Mouse (Mus musculus): Measurements from ENCODE around the gene Usp46. TPM values are rescaled to one million over a fixed set of nuclear protein-coding genes. Genes with fewer than 3 reads are reported as not detected.

Usp46 gene
- polyA plus RNA-seq, 1 experiment, result 2.7 TPM

- no peaks in the 10 kb centered on the region for H3K27me3 ChIP-seq (ENCODE audit: control insufficient read depth, insufficient read depth, low read length)
- peaks cover 5% of the 10 kb centered on the region for H3K36me3 ChIP-seq (ENCODE audit: control insufficient read depth, insufficient read depth, low read length)
- H3K27ac ChIP-seq (ENCODE audit: insufficient read depth, low read length), result no peak overlapping the region
- DNase-seq (ENCODE audit: low read depth in 1 of 2, low spot score in 2 of 2), result no peak
- H3K4me1 ChIP-seq (ENCODE audit: control insufficient read depth, insufficient read depth, insufficient read length), result no peaks in the 10 kb centered on the region
- TF ChIP-seq POLR2A (IDR thresholded peaks at IDR 0.05; ENCODE audit: low read depth, low read length) (no peak), CTCF (IDR thresholded peaks at IDR 0.05; ENCODE audit: extremely low read depth, insufficient read depth, insufficient read length, insufficient replicate concordance) (no peak)
- H3K4me3 ChIP-seq (ENCODE audit: extremely low read depth, insufficient read depth, insufficient read length), result no peak overlapping the region
- 48% methylated on average over 9 of the region's 9 CpGs for WGBS
Measured at GRCm38 (mm10) chr5:74001743-74002142, 66.5 kb downstream of the Usp46 start.

GRCm38 (mm10) chr5:73998966-73999365 lies 69.3 kb downstream of the Usp46 start:
- Histone ChIP-seq H3K4me3 (ENCODE audit: extremely low read depth, insufficient read depth, insufficient read length) (no peak overlapping the region), H3K27me3 (ENCODE audit: control insufficient read depth, insufficient read depth, low read length) (no peaks in the 10 kb centered on the region), H3K4me1 (ENCODE audit: control insufficient read depth, insufficient read depth, insufficient read length) (no peaks in the 10 kb centered on the region), H3K36me3 (ENCODE audit: control insufficient read depth, insufficient read depth, low read length) (peaks cover 5% of the 10 kb centered on the region), H3K27ac (ENCODE audit: insufficient read depth, low read length) (no peak overlapping the region)
- no peak for DNase-seq (ENCODE audit: low read depth in 1 of 2, low spot score in 2 of 2)
- 71% methylated on average over 5 of the region's 5 CpGs for WGBS
- no peak for TF ChIP-seq POLR2A (IDR thresholded peaks at IDR 0.05; ENCODE audit: low read depth, low read length)
- no peak for TF ChIP-seq CTCF (IDR thresholded peaks at IDR 0.05; ENCODE audit: extremely low read depth, insufficient read depth, insufficient read length, insufficient replicate concordance)

- Histone ChIP-seq H3K36me3 (ENCODE audit: control insufficient read depth, insufficient read depth, low read length) (peaks cover 3% of the 10 kb centered on the region; the same call in 1 of the 2 replicates), H3K4me1 (ENCODE audit: control insufficient read depth, insufficient read depth, insufficient read length) (no peaks in the 10 kb centered on the region), H3K4me3 (ENCODE audit: extremely low read depth, insufficient read depth, insufficient read length) (no peak overlapping the region), H3K27ac (ENCODE audit: insufficient read depth, low read length) (no peak overlapping the region), H3K27me3 (ENCODE audit: control insufficient read depth, insufficient read depth, low read length) (no peaks in the 10 kb centered on the region)
- no peak for DNase-seq (ENCODE audit: low read depth in 1 of 2, low spot score in 2 of 2)
- TF ChIP-seq CTCF (IDR thresholded peaks at IDR 0.05; ENCODE audit: extremely low read depth, insufficient read depth, insufficient read length, insufficient replicate concordance), result no peak
- no peak for TF ChIP-seq POLR2A (IDR thresholded peaks at IDR 0.05; ENCODE audit: low read depth, low read length)
Measured at GRCm38 (mm10) chr5:73994850-73995249, 73.4 kb downstream of the Usp46 start.

- 0 out of 2 replicates have a peak, but pooled peaks cover 1% of the 10 kb centered on the region for H3K36me3 ChIP-seq (ENCODE audit: control insufficient read depth, insufficient read depth, low read length)
- no peak overlapping the region for H3K4me3 ChIP-seq (ENCODE audit: extremely low read depth, insufficient read depth, insufficient read length)
- DNase-seq (ENCODE audit: low read depth in 1 of 2, low spot score in 2 of 2), result no peak
- 73% methylated on average over 4 of the region's 4 CpGs for WGBS
- no peaks in the 10 kb centered on the region for H3K4me1 ChIP-seq (ENCODE audit: control insufficient read depth, insufficient read depth, insufficient read length)
- TF ChIP-seq CTCF (IDR thresholded peaks at IDR 0.05; ENCODE audit: extremely low read depth, insufficient read depth, insufficient read length, insufficient replicate concordance) (no peak), POLR2A (IDR thresholded peaks at IDR 0.05; ENCODE audit: low read depth, low read length) (no peak)
- no peak overlapping the region for H3K27ac ChIP-seq (ENCODE audit: insufficient read depth, low read length)
- H3K27me3 ChIP-seq (ENCODE audit: control insufficient read depth, insufficient read depth, low read length), result no peaks in the 10 kb centered on the region
Measured at GRCm38 (mm10) chr5:73993538-73993937, 74.7 kb downstream of the Usp46 start.

GRCm38 (mm10) chr5:73992321-73992720 lies 75.9 kb downstream of the Usp46 start:
- Histone ChIP-seq H3K27me3 (ENCODE audit: control insufficient read depth, insufficient read depth, low read length) (no peaks in the 10 kb centered on the region), H3K27ac (ENCODE audit: insufficient read depth, low read length) (no peak overlapping the region), H3K4me3 (ENCODE audit: extremely low read depth, insufficient read depth, insufficient read length) (no peak overlapping the region), H3K36me3 (ENCODE audit: control insufficient read depth, insufficient read depth, low read length) (no peaks in the 10 kb centered on the region), H3K4me1 (ENCODE audit: control insufficient read depth, insufficient read depth, insufficient read length) (no peaks in the 10 kb centered on the region)
- no peak for DNase-seq (ENCODE audit: low read depth in 1 of 2, low spot score in 2 of 2)
- TF ChIP-seq POLR2A (IDR thresholded peaks at IDR 0.05; ENCODE audit: low read depth, low read length), result no peak
- TF ChIP-seq CTCF (IDR thresholded peaks at IDR 0.05; ENCODE audit: extremely low read depth, insufficient read depth, insufficient read length, insufficient replicate concordance), result no peak
- WGBS, result 95% methylated on average over 13 of the region's 13 CpGs

- no peaks in the 10 kb centered on the region for H3K36me3 ChIP-seq (ENCODE audit: control insufficient read depth, insufficient read depth, low read length)
- no peak overlapping the region for H3K4me3 ChIP-seq (ENCODE audit: extremely low read depth, insufficient read depth, insufficient read length)
- no peaks in the 10 kb centered on the region for H3K4me1 ChIP-seq (ENCODE audit: control insufficient read depth, insufficient read depth, insufficient read length)
- WGBS, result 90% methylated on average over 3 of the region's 3 CpGs
- no peak for DNase-seq (ENCODE audit: low read depth in 1 of 2, low spot score in 2 of 2)
- no peak for TF ChIP-seq CTCF (IDR thresholded peaks at IDR 0.05; ENCODE audit: extremely low read depth, insufficient read depth, insufficient read length, insufficient replicate concordance)
- no peak for TF ChIP-seq POLR2A (IDR thresholded peaks at IDR 0.05; ENCODE audit: low read depth, low read length)
- no peak overlapping the region for H3K27ac ChIP-seq (ENCODE audit: insufficient read depth, low read length)
- no peaks in the 10 kb centered on the region for H3K27me3 ChIP-seq (ENCODE audit: control insufficient read depth, insufficient read depth, low read length)
Measured at GRCm38 (mm10) chr5:73989532-73989931, 78.7 kb downstream of the Usp46 start.

GRCm38 (mm10) chr5:73987777-73988560 lies 80.3 kb downstream of the Usp46 start:
- no peak overlapping the region for H3K4me3 ChIP-seq (ENCODE audit: extremely low read depth, insufficient read depth, insufficient read length)
- 85% methylated on average over 13 of the region's 13 CpGs for WGBS
- H3K27me3 ChIP-seq (ENCODE audit: control insufficient read depth, insufficient read depth, low read length), result no peaks in the 10 kb centered on the region
- TF ChIP-seq POLR2A (IDR thresholded peaks at IDR 0.05; ENCODE audit: low read depth, low read length), result no peak
- TF ChIP-seq CTCF (IDR thresholded peaks at IDR 0.05; ENCODE audit: extremely low read depth, insufficient read depth, insufficient read length, insufficient replicate concordance), result no peak
- H3K36me3 ChIP-seq (ENCODE audit: control insufficient read depth, insufficient read depth, low read length), result no peaks in the 10 kb centered on the region
- H3K27ac ChIP-seq (ENCODE audit: insufficient read depth, low read length), result no peak overlapping the region
- no peaks in the 10 kb centered on the region for H3K4me1 ChIP-seq (ENCODE audit: control insufficient read depth, insufficient read depth, insufficient read length)
- no peak for DNase-seq (ENCODE audit: low read depth in 1 of 2, low spot score in 2 of 2)
